Mouse (Mus musculus) inflammation-experienced regulatory T-cells (primary cell): ENCODE results near the gene Amtn. TPM values are rescaled to one million over a fixed set of nuclear protein-coding genes. Genes with fewer than 3 reads are reported as not detected.

Experiments
- polyA plus RNA-seq, 2 experiments: library from polyadenylated mRNA; unstranded; fragments of 100-300 nt; shearing (Covaris generic); gene quantifications; one replicate each; pipeline ENCODE4 v1.2.1; 2017

Amtn gene
- polyA plus RNA-seq: not detected

DNA sequence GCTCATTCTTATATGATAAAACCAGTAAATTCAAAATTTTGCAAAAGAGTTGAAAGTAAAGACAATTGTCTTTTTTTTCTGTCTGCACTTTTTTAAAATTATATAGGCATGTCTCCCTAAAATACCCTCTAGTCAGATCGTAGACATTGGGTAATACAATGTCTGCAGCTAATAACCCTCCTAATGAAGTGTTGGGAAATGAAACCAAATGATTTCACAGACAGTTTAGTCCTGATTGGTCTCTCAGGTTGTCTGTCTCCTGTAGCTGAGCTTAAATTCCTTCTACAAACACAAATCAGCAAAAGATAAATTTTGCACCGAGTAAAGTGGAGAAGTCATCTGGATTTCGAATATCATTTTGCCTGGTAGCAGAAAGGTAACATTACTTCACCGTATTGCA lies at the start of gene Amtn:
Amtn (plus strand) TSS at position 301 of the 400 bp plus-strand sequence.

Other genes starting within 250 kb of the Amtn start
- gene Gm11115, start 222.0 kb upstream of the Amtn start, polyA plus RNA-seq: not detected
- gene Gm7714, start 107.2 kb upstream of the Amtn start, polyA plus RNA-seq: not detected
- 1 to 10 TPM in 1 of 2 experiments, not detected in 1; 4.3 TPM for gene Prol1, start 58.8 kb upstream of the Amtn start, polyA plus RNA-seq
- under 1 TPM in 1 of 2 experiments, not detected in 1; 0.11 TPM for gene Ambn, start 79.9 kb downstream of the Amtn start, polyA plus RNA-seq
- not detected for gene Enam, start 111.9 kb downstream of the Amtn start, polyA plus RNA-seq
- 1 to 10 TPM in 1 of 2 experiments, under 1 TPM in 1; 0.41 to 1.8 TPM for gene Jchain, start 151.8 kb downstream of the Amtn start, polyA plus RNA-seq
- gene Utp3, start 178.4 kb downstream of the Amtn start, polyA plus RNA-seq: 100 to 1,000 TPM in 1 of 2 experiments, 10 to 100 TPM in 1; 95.4 to 106 TPM
- gene Rufy3, start 188.9 kb downstream of the Amtn start, polyA plus RNA-seq: 10 to 100 TPM in 1 of 2 experiments, 1 to 10 TPM in 1; 7.3 to 10.9 TPM